Mouse (Mus musculus): Measurements from ENCODE around the gene Gipc3. TPM values are rescaled to one million over a fixed set of nuclear protein-coding genes. Genes with fewer than 3 reads are reported as not detected.

Gene Gipc3
- polyA plus RNA-seq, 1 experiment from 2014 or later: not detected

DNA sequence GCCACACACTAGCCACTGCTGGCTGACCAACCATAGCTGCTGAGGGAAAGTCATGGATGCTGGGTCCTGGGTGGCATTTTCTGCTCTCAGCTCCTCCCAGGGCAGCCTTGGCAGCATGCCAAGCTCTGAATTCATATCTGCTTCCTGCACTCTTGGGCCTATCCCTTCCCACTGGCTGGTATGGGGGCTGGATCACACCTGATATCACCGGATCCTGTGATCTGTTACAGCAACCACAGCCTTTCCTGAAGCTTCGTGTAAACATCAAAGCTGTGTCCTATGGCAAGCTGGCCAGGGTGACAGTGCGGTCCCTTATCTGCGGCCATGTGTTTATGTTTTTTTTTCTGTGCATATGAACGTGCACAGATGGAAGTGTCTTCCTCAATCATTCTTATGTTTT is 39.0 kb upstream of the Gipc3 start:
- H3K27me3 ChIP-seq: no peaks in the 10 kb centered on the region
- H3K4me3 ChIP-seq: no peak overlapping the region
- no peak overlapping the region for H3K4me2 ChIP-seq
- no peaks in the 10 kb centered on the region for H3K9me3 ChIP-seq (replicated peaks)
- H3K9ac ChIP-seq: peak overlapping the region; percentile 31; the same call in 1 of the 2 replicates
- WGBS: 80% methylated on average over 5 of the region's 5 CpGs
- no peak for ATAC-seq
- peaks cover 28% of the 10 kb centered on the region for H3K4me1 ChIP-seq
- H3K27ac ChIP-seq: no peak overlapping the region
- peaks cover 14% of the 10 kb centered on the region for H3K36me3 ChIP-seq (ENCODE audit: poor library complexity, severe bottlenecking)

DNA sequence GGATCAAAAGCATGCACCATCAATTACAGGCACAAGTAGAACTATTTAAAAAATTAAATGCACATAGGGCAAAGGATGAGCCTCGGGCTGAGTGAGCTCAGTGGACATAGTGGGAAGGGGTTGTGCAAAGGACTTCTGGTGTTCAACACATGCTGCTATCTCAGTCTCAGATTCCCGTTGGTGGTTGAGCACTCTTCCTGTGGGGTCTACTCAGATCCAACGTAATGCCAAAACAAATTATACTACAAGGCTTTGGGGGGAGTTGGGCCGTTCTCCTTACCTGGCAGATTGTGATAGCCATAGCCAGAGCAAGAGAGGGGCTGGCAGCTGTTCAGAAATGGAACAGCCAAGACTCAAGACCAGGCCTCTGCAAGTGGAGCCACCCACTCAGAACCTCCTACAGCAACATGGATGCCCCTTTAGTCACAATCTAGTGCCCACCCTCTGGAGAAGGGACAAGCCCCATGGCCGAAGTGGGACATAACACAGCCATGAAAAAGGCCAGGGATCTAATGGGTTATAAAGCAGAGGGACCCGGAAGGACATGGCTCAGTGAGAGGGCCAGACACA is 36.8 kb upstream of the Gipc3 start:
- Histone ChIP-seq H3K4me2 (no peak overlapping the region), H3K4me3 (no peak overlapping the region), H3K27me3 (no peaks in the 10 kb centered on the region), H3K4me1 (peaks cover 35% of the 10 kb centered on the region), H3K27ac (no peak overlapping the region), H3K36me3 (ENCODE audit: poor library complexity, severe bottlenecking) (peaks cover 13% of the 10 kb centered on the region), H3K9ac (no peak overlapping the region), H3K9me3 (replicated peaks) (no peaks in the 10 kb centered on the region)
- 89% methylated on average over 6 of the region's 6 CpGs for WGBS
- no peak for ATAC-seq

DNA sequence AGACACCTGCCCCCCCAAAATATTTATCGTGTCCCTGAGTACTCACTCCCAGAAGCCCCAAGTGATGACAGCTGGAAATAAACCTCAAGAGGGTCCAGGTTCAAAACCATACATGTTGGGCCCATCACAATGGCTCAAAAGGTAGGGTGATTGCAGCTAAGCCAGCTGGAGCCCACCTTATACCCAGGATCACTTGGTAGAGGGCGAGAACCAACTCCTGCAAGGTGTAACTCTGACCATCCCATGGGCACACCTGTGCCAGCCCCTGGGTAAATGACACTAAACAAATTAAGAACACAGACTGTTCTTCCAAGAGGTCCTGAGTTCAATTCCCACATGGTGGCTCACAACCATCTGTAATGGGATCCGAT is 36.1 kb upstream of the Gipc3 start:
- Histone ChIP-seq H3K27ac (peak overlapping the region; percentile 69), H3K4me1 (peaks cover 32% of the 10 kb centered on the region), H3K36me3 (ENCODE audit: poor library complexity, severe bottlenecking) (peaks cover 19% of the 10 kb centered on the region), H3K4me2 (peak overlapping the region; percentile 65), H3K9me3 (replicated peaks) (no peaks in the 10 kb centered on the region), H3K27me3 (no peaks in the 10 kb centered on the region), H3K4me3 (peak overlapping the region; percentile 83), H3K9ac (peak overlapping the region; percentile 66)
- WGBS: 53% methylated on average over 3 of the region's 3 CpGs
- peak; percentile 0; the same call in 1 of the 2 replicates for ATAC-seq

DNA sequence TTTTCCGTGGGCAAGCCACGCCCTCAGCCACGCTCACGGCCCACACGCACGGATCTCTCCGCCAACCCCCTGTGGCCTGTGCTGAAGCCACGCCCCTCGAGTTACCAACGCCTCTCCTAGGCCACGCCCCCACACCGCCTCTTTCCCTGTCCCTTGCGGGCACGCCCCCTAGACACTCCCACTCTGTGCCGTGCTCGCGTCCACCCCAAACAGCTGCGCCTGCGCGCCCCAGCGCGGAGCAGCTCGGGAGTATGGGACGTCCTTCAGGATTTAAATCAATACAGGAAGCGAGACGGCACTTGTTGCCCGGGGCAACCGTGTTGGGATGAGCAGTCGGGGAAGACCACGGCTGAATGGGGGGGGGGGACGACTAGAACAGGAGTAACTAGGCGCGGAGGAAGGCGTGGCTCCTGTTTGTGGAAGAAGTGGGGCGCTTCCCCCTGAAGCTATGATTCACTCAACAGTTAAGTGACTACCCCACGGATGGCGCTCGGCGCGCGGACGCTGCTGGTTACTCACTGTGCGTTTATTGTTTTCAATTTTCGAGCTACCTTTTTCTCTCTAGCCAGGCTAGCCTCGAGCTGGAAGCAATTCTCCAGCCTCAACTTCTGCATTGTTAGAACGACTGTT is 35.6 kb upstream of the Gipc3 start:
- under 1% methylated on average over 46 of the region's 46 CpGs for WGBS
- peak overlapping the region; percentile 69 for H3K27ac ChIP-seq

DNA sequence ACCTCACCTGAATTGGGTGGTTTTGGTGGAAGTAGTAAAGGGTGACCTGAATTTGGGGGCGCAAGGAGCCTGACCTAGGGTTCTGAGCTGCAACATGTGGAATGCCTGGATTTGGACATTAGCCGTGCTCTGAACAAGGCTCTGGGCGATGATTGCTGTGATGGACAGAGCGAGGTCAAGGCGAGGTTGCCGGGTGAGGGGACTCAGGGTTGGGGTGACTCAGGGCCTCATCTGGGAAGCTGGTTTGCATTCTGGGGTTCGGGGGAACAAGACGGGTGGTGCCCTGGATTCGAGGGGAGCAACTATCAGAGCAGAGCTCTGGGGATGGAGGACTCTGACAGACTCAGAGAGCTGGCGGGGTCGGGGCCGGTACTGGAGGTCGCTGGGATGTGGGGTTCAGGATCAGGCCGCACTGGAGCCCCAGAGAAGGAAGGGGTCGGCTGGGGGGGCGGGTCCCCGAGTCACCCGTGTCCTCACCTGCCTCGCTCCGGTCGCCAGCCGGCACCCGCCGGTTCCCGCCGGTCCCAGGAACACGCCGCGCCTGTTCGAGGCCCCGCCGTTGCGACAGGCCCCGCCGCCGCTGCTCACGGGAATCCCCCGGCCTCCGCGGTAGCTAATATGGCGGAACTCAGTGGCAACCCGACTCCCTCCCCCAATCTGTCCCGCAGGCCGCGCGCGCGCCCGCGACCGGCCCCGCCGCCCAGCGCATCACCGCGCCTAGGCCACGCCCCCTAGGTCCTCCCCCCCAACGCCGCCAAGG is 34.9 kb upstream of the Gipc3 start, which contains the start of gene Fzr1:
Gene Fzr1, minus strand, starts transcription at position 724 of the 760 bp plus-strand sequence.
- Histone ChIP-seq H3K27ac (peak within 1 kb of the TSS; percentile 73), H3K4me2 (peak within 1 kb of the TSS; percentile 92), H3K9me3 (replicated peaks) (no peaks in the 10 kb centered on the region), H3K27me3 (no peaks in the 10 kb centered on the region), H3K36me3 (ENCODE audit: poor library complexity, severe bottlenecking) (peaks cover 31% of the 10 kb centered on the region), H3K9ac (peak within 1 kb of the TSS; percentile 94), H3K4me3 (peak within 1 kb of the TSS; percentile 83), H3K4me1 (peaks cover 32% of the 10 kb centered on the region)
- WGBS: under 1% methylated on average over 36 of the region's 59 CpGs
- peak; percentile 70 for ATAC-seq

More for the DNA sequence above, 35.6 kb upstream of the Gipc3 start:
- H3K4me1 ChIP-seq: peaks cover 32% of the 10 kb centered on the region
- H3K4me3 ChIP-seq: peak overlapping the region; percentile 83
- peaks cover 24% of the 10 kb centered on the region for H3K36me3 ChIP-seq (ENCODE audit: poor library complexity, severe bottlenecking)
- H3K27me3 ChIP-seq: no peaks in the 10 kb centered on the region
- H3K4me2 ChIP-seq: peak overlapping the region; percentile 92
- H3K9me3 ChIP-seq (replicated peaks): no peaks in the 10 kb centered on the region
- peak overlapping the region; percentile 66 for H3K9ac ChIP-seq
- peak; percentile 97 for ATAC-seq

DNA sequence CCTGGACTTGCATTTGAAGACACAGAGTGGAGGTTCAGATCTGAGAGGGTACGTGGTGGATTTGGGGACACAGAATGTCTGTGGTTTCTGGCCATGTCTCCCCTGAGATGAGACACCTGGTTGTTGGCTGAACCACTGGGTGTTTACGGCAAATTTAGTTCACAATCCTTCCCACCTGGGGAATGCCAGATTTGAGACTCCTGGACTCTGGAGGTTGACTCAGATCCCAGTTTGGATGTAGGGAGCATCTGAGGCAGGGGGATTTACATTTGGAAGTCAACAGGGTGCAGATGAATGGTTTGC is 34.2 kb upstream of the Gipc3 start:
- peak overlapping the region; percentile 94 for H3K9ac ChIP-seq
- H3K4me2 ChIP-seq: peak overlapping the region; percentile 92
- ATAC-seq: no peak
- H3K27ac ChIP-seq: peak overlapping the region; percentile 73; the same call in 1 of the 2 replicates
- H3K9me3 ChIP-seq (replicated peaks): no peaks in the 10 kb centered on the region
- WGBS: 55% methylated on average over 2 of the region's 2 CpGs
- peaks cover 32% of the 10 kb centered on the region for H3K4me1 ChIP-seq
- H3K36me3 ChIP-seq (ENCODE audit: poor library complexity, severe bottlenecking): peaks cover 38% of the 10 kb centered on the region
- H3K27me3 ChIP-seq: no peaks in the 10 kb centered on the region
- peak overlapping the region; percentile 83 for H3K4me3 ChIP-seq

DNA sequence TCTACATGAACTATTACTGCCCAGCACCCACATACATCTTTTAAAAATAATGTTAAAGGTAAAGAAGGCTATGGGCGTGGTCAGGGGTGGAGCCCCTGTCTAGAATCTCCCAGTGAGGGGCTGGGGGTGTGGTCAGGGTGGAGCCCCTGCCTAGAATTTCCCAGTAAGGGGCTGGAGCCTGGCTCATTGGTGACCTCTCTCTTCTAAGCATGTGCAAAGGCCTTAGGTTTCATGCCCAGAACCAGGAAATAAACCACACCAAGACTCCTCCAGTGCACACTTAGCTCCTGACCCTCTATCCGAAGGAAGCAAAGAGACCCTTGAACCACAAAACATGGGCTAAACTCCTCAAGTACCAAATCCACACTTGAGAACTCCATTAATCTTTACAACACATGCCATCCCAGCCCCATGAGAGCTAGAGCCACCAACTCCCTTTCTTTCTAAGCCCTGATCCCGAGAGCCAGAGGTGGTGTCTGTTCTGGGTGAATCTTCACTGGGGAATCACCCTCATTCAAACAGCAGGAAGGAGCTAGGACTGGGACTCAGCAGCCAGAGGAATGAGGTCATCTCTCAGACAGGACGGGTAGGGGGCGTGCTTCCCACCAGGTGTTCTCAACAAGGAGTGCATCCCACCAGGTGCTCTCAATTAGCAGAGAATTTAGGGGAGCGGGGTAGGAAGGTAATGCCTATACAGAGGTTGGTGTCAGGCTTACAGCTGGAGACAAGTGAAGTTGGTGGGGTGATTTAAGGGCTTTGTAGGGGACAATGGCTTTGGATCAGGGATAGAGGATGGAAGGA is 33.7 kb upstream of the Gipc3 start:
- Histone ChIP-seq H3K9ac (peak overlapping the region; percentile 94), H3K4me2 (peak overlapping the region; percentile 92), H3K9me3 (replicated peaks) (no peaks in the 10 kb centered on the region), H3K36me3 (ENCODE audit: poor library complexity, severe bottlenecking) (peaks cover 39% of the 10 kb centered on the region), H3K27me3 (no peaks in the 10 kb centered on the region), H3K4me1 (peaks cover 32% of the 10 kb centered on the region), H3K4me3 (peak overlapping the region; percentile 83), H3K27ac (peak overlapping the region; percentile 73; the same call in 1 of the 2 replicates)
- WGBS: 45% methylated on average over 6 of the region's 6 CpGs
- ATAC-seq: no peak

DNA sequence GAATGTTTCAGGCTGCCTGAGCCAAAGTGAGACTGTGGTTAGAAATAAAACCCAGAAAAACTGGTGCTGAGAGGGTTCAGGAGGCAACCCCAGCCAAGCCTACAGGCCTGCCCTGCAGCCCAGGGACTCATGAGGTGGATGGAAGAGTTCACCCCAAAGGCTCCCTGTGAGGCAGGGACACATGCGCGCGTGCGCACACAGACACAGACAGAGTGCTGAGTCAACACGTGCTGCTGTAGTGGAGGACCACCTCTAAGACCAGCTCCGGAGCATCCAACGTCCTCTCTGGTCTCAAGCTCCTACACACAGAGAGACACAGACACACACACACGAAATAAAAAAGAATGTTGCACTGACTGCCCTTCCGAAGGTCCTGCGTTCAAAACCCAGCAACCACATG is 32.3 kb upstream of the Gipc3 start:
- peaks cover 54% of the 10 kb centered on the region for H3K36me3 ChIP-seq (ENCODE audit: poor library complexity, severe bottlenecking)
- peaks cover 32% of the 10 kb centered on the region for H3K4me1 ChIP-seq
- H3K9ac ChIP-seq: no peak overlapping the region
- no peak overlapping the region for H3K27ac ChIP-seq
- H3K9me3 ChIP-seq (replicated peaks): no peaks in the 10 kb centered on the region
- ATAC-seq: no peak
- H3K27me3 ChIP-seq: no peaks in the 10 kb centered on the region
- WGBS: 91% methylated on average over 10 of the region's 10 CpGs
- H3K4me2 ChIP-seq: no peak overlapping the region
- H3K4me3 ChIP-seq: no peak overlapping the region

DNA sequence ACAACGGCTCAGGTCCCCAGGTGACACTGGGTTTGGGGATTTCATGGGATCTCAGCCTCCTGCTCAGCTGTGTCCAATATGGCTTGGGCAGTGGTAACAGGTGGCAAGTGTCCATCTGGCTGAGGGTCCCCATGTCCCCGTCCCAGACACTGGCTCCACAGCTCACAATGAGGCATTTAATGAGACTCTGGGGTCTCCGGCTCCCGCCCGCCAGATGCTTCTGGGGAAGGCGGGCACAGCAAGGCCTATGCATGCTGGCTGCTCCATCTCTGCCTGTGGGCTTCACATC is 24.1 kb upstream of the Gipc3 start:
- Histone ChIP-seq H3K4me1 (peaks cover 37% of the 10 kb centered on the region), H3K36me3 (ENCODE audit: poor library complexity, severe bottlenecking) (peaks cover 58% of the 10 kb centered on the region), H3K9me3 (replicated peaks) (no peaks in the 10 kb centered on the region), H3K27me3 (peaks cover 34% of the 10 kb centered on the region), H3K4me3 (no peak overlapping the region), H3K9ac (no peak overlapping the region), H3K4me2 (no peak overlapping the region), H3K27ac (no peak overlapping the region)
- 77% methylated on average over 6 of the region's 6 CpGs for WGBS
- no peak for ATAC-seq

DNA sequence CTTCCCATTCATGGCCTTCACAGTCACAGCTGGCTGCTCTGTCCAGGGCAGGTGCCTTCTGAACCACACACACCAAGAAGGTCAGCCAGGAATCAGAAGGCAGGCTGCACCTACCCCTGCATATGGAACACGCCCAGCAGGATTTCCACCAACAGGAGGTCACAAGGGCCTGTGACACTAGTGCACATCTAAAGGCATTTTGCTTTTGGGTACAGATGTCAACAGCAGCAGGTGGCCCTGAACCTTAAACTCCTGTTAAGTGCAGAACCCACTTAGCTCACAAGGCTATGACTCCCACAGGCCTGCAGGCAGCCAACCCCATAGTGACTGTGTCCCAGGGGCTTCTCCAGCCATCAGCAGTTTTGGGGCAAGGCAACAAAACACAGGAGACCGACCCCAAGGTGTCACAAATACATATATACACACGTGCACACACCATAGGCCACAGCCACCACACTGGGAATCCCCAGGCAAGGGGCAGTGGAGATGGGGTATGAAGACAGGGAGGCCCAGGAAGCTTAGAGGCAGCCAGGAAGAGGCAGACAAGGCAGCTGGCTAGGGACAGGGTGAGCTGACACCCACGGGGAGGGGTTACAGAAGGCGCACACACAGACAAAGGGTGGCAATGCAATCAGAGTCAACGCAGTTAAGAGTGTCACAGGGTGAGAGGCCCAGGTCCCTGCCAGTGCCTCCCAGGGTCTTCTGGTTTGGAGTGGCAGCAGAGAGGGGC is 23.6 kb upstream of the Gipc3 start:
- no peak overlapping the region for H3K27ac ChIP-seq
- no peak overlapping the region for H3K4me2 ChIP-seq
- no peak overlapping the region for H3K4me3 ChIP-seq
- peaks cover 56% of the 10 kb centered on the region for H3K36me3 ChIP-seq (ENCODE audit: poor library complexity, severe bottlenecking)
- no peaks in the 10 kb centered on the region for H3K9me3 ChIP-seq (replicated peaks)
- peaks cover 37% of the 10 kb centered on the region for H3K4me1 ChIP-seq
- ATAC-seq: no peak
- WGBS: 84% methylated on average over 6 of the region's 6 CpGs
- H3K27me3 ChIP-seq: peaks cover 34% of the 10 kb centered on the region
- H3K9ac ChIP-seq: no peak overlapping the region; the same call in 1 of the 2 replicates

DNA sequence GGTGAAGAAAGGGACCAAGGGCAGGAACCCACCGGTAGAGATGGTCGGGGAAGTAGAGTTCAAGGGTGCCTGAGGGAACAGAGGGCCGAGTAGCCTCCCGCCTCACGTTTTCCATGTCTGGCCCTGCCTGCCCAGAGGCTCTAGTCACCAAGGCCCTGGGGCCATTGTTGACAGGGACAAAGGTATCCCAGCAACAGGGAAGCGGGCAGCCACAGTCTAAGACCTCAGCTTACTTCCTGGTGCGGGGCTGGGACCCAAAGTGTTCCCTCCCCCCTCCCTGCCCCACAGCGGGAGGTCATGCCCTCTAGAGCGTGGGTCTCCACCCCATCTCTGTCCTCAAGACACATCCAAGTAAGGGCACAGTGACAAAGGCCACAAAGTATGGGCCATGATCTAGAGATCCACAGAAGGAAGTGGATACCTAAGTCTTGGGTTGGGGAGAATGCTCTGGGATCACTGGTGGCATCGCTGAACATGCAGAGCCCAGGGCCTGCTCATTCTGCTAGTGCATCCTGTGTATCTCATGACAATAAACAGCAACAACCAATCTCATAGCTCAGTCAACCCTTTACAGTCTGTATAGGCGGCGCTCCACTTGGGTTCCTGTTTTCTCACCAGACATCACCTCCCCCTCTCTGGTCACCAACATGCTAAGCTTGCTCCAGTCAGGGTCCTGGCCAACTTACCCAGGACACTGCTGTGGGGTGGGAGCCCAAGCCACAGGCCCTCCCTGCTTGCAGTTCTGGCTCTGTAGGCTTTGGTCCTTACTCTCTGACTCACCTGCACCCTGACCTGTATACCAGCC is 22.8 kb upstream of the Gipc3 start, which contains the start of gene 4930404N11Rik:
Gene 4930404N11Rik, minus strand, starts transcription at position 145 of the 805 bp plus-strand sequence.
- peaks cover 34% of the 10 kb centered on the region for H3K27me3 ChIP-seq
- H3K27ac ChIP-seq: no peak within 1 kb of the TSS
- H3K4me3 ChIP-seq: peak within 1 kb of the TSS; percentile 32
- peak within 1 kb of the TSS; percentile 57 for H3K9ac ChIP-seq
- ATAC-seq: 0 out of 2 replicates have a peak, but pooled peaks have one; percentile 11
- 18% methylated on average over 12 of the region's 12 CpGs for WGBS
- H3K4me2 ChIP-seq: peak within 1 kb of the TSS; percentile 62
- H3K9me3 ChIP-seq (replicated peaks): no peaks in the 10 kb centered on the region
- H3K36me3 ChIP-seq (ENCODE audit: poor library complexity, severe bottlenecking): peaks cover 48% of the 10 kb centered on the region
- peaks cover 37% of the 10 kb centered on the region for H3K4me1 ChIP-seq
